Mouse (Mus musculus) lung, embryonic 15.5 days (tissue): ENCODE results near the gene Phex. TPM values are rescaled to one million over a fixed set of nuclear protein-coding genes. Genes with fewer than 3 reads are reported as not detected.
A peak's percentile ranks its signal among the peaks of the same experiment; 100 is the strongest.

Experiments
- ATAC-seq: fragments of 200-750 bp; cut with Nextera tagmentation; 2 replicates; pipeline ENCODE4 v1.8.0; 2017; ENCODE audit warnings: moderate number of reproducible peaks, borderline replicate concordance; ENCODE audit not compliant: low FRiP score, low TSS enrichment; ENCODE audit errors: extremely low read depth
- H3K27ac ChIP-seq: fragments of 300-500 bp; sonication (generic); 2 replicates; pipeline ENCODE4 v1.5.1; 2015; ENCODE audit warnings: moderate library complexity, mild to moderate bottlenecking, inconsistent platforms
- H3K27me3 ChIP-seq: fragments of 300-500 bp; sonication (generic); 2 replicates; pipeline ENCODE4 v1.6.1; 2015; ENCODE audit warnings: inconsistent platforms
- H3K36me3 ChIP-seq: fragments of 300-500 bp; sonication (generic); 2 replicates; pipeline ENCODE4 v1.6.1; 2015; ENCODE audit warnings: inconsistent platforms
- H3K4me1 ChIP-seq: fragments of 300-500 bp; sonication (generic); 2 replicates; pipeline ENCODE4 v1.6.1; 2015; ENCODE audit warnings: inconsistent platforms
- H3K4me2 ChIP-seq: fragments of 300-500 bp; sonication (generic); 2 replicates; pipeline ENCODE4 v1.6.1; 2015; ENCODE audit warnings: inconsistent platforms, mild to moderate bottlenecking, moderate library complexity
- H3K4me3 ChIP-seq: fragments of 300-500 bp; sonication (generic); 2 replicates; pipeline ENCODE4 v1.5.1; 2015; ENCODE audit warnings: mild to moderate bottlenecking, inconsistent platforms
- H3K9ac ChIP-seq: fragments of 300-500 bp; sonication (generic); 2 replicates; pipeline ENCODE4 v1.6.1; 2015; ENCODE audit warnings: inconsistent platforms
- H3K9me3 ChIP-seq: fragments of 300-500 bp; sonication (generic); 2 replicates; pipeline ENCODE4 v1.6.1; 2016; ENCODE audit warnings: inconsistent platforms
- WGBS: fragments of 180-500 bp; shearing (Covaris S2); methylation state at CpG from one replicate; pipeline ENCODE4 v1.1.7; 2015; 5-methylcytosine and 5-hydroxymethylcytosine counted together
- microRNA-seq: library from miRNA; unstranded; fragments of <30 nt; microRNA quantifications from one replicate; pipeline ENCODE4, GENCODE M21; 2016
- polyA plus RNA-seq: library from polyadenylated mRNA; unstranded; fragments of >200 nt; fragmentation: Nextera tagmentation; extraction: Ambion mirVana; gene quantifications from 2 replicates; pipeline ENCODE4 v1.2.1, GENCODE M21; 2015

The Phex gene
- polyA plus RNA-seq, 1 experiment from 2014 or later = 3.1 TPM

- Histone ChIP-seq H3K27me3 (no peaks in the 10 kb centered on the region), H3K4me3 (no peak overlapping the region), H3K4me1 (no peaks in the 10 kb centered on the region), H3K9ac (no peak overlapping the region), H3K4me2 (no peak overlapping the region), H3K9me3 (no peaks in the 10 kb centered on the region), H3K36me3 (no peaks in the 10 kb centered on the region), H3K27ac (no peak overlapping the region)
- ATAC-seq = peak; percentile 62; the same call in 1 of the 2 replicates
- WGBS = 45% methylated on average over 3 of the region's 3 CpGs
Observed at GRCm38 (mm10) chrX:157164142-157164541, 251.0 kb downstream of the Phex start.

- Histone ChIP-seq H3K27ac (no peak overlapping the region), H3K4me2 (no peak overlapping the region), H3K36me3 (no peaks in the 10 kb centered on the region), H3K4me1 (no peaks in the 10 kb centered on the region), H3K9ac (no peak overlapping the region), H3K9me3 (no peaks in the 10 kb centered on the region), H3K4me3 (no peak overlapping the region), H3K27me3 (no peaks in the 10 kb centered on the region)
- peak; percentile 62; the same call in 1 of the 2 replicates for ATAC-seq
- WGBS = 35% methylated on average over 2 of the region's 2 CpGs
Observed at GRCm38 (mm10) chrX:157163394-157163793, 251.7 kb downstream of the Phex start.

- H3K4me3 ChIP-seq = no peak overlapping the region
- H3K36me3 ChIP-seq = no peaks in the 10 kb centered on the region
- H3K27ac ChIP-seq = no peak overlapping the region
- no peak overlapping the region for H3K9ac ChIP-seq
- ATAC-seq = no peak
- no peaks in the 10 kb centered on the region for H3K9me3 ChIP-seq
- H3K4me1 ChIP-seq = no peaks in the 10 kb centered on the region
- H3K27me3 ChIP-seq = no peaks in the 10 kb centered on the region
- no peak overlapping the region for H3K4me2 ChIP-seq
Observed at GRCm38 (mm10) chrX:157144675-157145074, 270.4 kb downstream of the Phex start.

- H3K4me1 ChIP-seq = no peaks in the 10 kb centered on the region
- H3K27ac ChIP-seq = no peak overlapping the region
- no peak overlapping the region for H3K4me2 ChIP-seq
- no peak overlapping the region for H3K9ac ChIP-seq
- H3K27me3 ChIP-seq = no peaks in the 10 kb centered on the region
- 55% methylated on average over 6 of the region's 6 CpGs for WGBS
- no peak overlapping the region for H3K4me3 ChIP-seq
- H3K9me3 ChIP-seq = no peaks in the 10 kb centered on the region
- H3K36me3 ChIP-seq = no peaks in the 10 kb centered on the region
- no peak for ATAC-seq
Observed at GRCm38 (mm10) chrX:157139601-157140000, 275.5 kb downstream of the Phex start.

Small RNA genes lying within 50 kb of the gene (microRNA-seq; reads per million reads assigned to microRNA genes)
- not detected for gene Gm23798

Other genes with a start within 250 kb of the Phex start
- 64.4 and 65.6 TPM in 2 replicates for gene Sms, start 77.0 kb upstream of the Phex start, polyA plus RNA-seq
- 4.6 and 4.9 TPM in 2 replicates for gene Yy2, start 153.7 kb upstream of the Phex start, polyA plus RNA-seq
- 20.2 and 25.6 TPM in 2 replicates for gene Mbtps2, start 183.4 kb upstream of the Phex start, polyA plus RNA-seq